Mouse (Mus musculus) forebrain, embryonic 16.5 days (tissue): ENCODE measurements around the gene Shisa6. TPM values are rescaled to one million over a fixed set of nuclear protein-coding genes. Genes with fewer than 3 reads are reported as not detected.

Experiments used
- ATAC-seq: fragments of 200-750 bp; cut with Nextera tagmentation; 2 replicates; pipeline ENCODE4 v1.8.0; 2017; ENCODE audit warnings: mild to moderate bottlenecking, moderate library complexity
- H3K27ac ChIP-seq: fragments of 300-500 bp; sonication (generic); 2 replicates; pipeline ENCODE4 v1.5.1; 2014; ENCODE audit warnings: low read length, control low read depth
- H3K27me3 ChIP-seq: fragments of 300-500 bp; sonication (generic); replicated peaks from 2 replicates; pipeline ENCODE4 v1.6.1; 2014; ENCODE audit warnings: low read length; ENCODE audit not compliant: control insufficient read depth, insufficient read depth
- H3K36me3 ChIP-seq: fragments of 300-500 bp; sonication (generic); 2 replicates; pipeline ENCODE4 v1.6.1; 2014; ENCODE audit not compliant: control insufficient read depth, insufficient read depth
- H3K4me1 ChIP-seq: fragments of 300-500 bp; sonication (generic); replicated peaks from 2 replicates; pipeline ENCODE4 v1.6.1; 2014; ENCODE audit warnings: low read length; ENCODE audit not compliant: control insufficient read depth, insufficient read depth
- H3K4me2 ChIP-seq: fragments of 300-500 bp; sonication (generic); 2 replicates; pipeline ENCODE4 v1.6.1; 2014; ENCODE audit warnings: mild to moderate bottlenecking, low read length, control low read depth
- H3K4me3 ChIP-seq: fragments of 300-500 bp; sonication (generic); replicated peaks from 2 replicates; pipeline ENCODE4 v1.5.1; 2014; ENCODE audit warnings: mild to moderate bottlenecking, low read length, control low read depth
- H3K9ac ChIP-seq: fragments of 300-500 bp; sonication (generic); replicated peaks from 2 replicates; pipeline ENCODE4 v1.6.1; 2014; ENCODE audit warnings: low read depth, low read length, control low read depth
- H3K9me3 ChIP-seq: fragments of 300-500 bp; sonication (generic); 2 replicates; pipeline ENCODE4 v1.6.1; 2016; ENCODE audit warnings: low read length; ENCODE audit not compliant: control insufficient read depth
- WGBS: fragments of 180-500 bp; shearing (Covaris S2); extraction: QIAGEN DNeasy Blood & Tissue Kit; methylation state at CpG from one replicate; pipeline ENCODE4 v1.1.7; 2014; 5-methylcytosine and 5-hydroxymethylcytosine counted together
- polyA plus RNA-seq: library from polyadenylated mRNA; unstranded; fragments of >200 nt; fragmentation: Nextera tagmentation; extraction: Ambion mirVana; gene quantifications from 2 replicates; pipeline ENCODE4 v1.2.1, GENCODE M21; 2015

Gene Shisa6
- polyA plus RNA-seq, 1 experiment from 2014 or later, result 1.7 TPM

DNA sequence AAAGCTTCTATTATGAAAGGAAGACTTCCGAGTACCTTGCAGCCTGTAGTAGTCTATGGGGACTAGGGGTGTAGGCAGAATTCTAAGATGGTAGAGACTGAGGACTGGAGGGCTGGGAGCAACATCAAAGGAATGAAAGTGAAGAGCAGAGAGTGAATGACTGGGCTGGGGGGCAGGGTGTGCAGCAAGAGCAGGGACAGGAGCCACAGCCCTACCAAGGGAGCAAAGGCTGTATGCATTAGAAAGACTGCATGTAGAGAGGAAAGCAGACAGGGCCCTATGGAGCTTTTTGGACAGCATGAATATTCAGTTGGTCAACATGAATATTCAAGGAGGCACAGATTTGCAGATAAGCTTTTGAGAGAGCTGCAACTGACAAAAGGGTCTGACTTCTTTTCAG is 221.4 kb downstream of the Shisa6 start:
- Histone ChIP-seq H3K36me3 (no peaks in the 10 kb centered on the region), H3K4me2 (no peak overlapping the region), H3K9me3 (no peaks in the 10 kb centered on the region), H3K27ac (no peak overlapping the region), H3K27me3 (no peaks in the 10 kb centered on the region), H3K4me1 (no peaks in the 10 kb centered on the region), H3K4me3 (no peak overlapping the region), H3K9ac (no peak overlapping the region)
- 79% methylated on average over 1 of the region's 1 CpGs for WGBS
- no peak for ATAC-seq

DNA sequence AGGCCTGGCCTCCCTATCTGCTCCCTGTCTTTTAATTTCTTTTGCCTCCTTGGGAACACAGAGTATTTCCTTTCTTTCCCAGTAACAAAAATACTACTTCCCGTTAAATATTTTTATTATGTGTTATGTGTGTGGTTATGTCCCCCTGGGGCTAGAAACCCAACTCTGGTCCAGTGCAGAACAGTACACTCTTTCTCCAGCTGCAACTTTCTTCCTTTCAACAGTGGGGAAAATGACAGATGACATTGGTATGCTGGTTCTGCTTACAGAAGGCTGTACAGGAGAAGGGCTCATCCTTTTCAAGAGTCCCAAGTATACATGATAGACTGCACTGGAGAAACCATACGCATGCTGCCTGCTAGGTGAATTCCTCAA is 251.1 kb downstream of the Shisa6 start:
- Histone ChIP-seq H3K36me3 (no peaks in the 10 kb centered on the region), H3K4me2 (no peak overlapping the region), H3K4me3 (no peak overlapping the region), H3K27ac (peak overlapping the region; percentile 72; the same call in 1 of the 2 replicates), H3K9me3 (no peaks in the 10 kb centered on the region), H3K27me3 (no peaks in the 10 kb centered on the region), H3K4me1 (peaks cover 17% of the 10 kb centered on the region), H3K9ac (no peak overlapping the region)
- no peak for ATAC-seq
- whole genome bisulfite sequencing, result 98% methylated on average over 2 of the region's 2 CpGs

DNA sequence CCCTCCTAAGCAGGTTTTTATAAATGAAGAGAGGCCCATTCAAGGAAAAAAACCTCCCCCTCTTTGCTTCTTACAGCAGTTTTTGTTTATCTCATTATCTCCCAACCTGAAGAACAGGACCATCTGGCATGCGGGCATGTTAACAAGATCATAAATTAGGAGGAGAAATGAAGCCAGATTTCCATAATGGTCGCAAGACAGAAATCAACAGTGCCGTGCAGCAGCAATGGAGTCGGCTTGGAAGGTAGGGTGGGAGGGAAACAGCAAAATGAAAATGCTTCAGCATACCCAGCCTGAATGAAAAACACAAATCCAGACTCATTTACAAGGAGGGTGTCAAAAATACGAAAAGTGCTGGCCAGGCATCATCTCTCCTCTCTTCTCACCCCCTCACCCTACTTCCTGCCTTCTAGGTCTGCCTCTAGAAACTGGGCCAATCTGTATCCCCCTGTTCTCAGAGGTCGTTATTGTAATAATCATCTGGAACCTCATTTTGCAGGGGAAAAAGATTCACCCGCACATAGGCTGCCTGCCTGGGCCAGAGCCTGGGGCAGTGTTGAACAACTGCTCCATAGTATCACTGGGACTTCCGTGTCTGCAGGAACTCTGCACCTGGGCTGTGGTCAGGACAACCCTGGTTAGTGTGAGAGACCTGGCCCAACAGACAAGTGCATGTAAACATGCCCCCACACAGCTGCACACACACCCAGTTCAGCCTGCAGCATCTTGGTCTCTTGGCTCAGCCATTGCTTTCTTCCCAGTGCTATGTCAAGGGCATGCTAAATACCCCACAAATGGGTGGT is 251.7 kb downstream of the Shisa6 start:
- Histone ChIP-seq H3K9ac (no peak overlapping the region), H3K4me2 (no peak overlapping the region), H3K36me3 (no peaks in the 10 kb centered on the region), H3K27ac (peak overlapping the region; percentile 72), H3K4me1 (peaks cover 17% of the 10 kb centered on the region), H3K4me3 (no peak overlapping the region), H3K27me3 (no peaks in the 10 kb centered on the region), H3K9me3 (no peaks in the 10 kb centered on the region)
- WGBS, result 29% methylated on average over 8 of the region's 8 CpGs
- peak; percentile 83 for ATAC-seq

DNA sequence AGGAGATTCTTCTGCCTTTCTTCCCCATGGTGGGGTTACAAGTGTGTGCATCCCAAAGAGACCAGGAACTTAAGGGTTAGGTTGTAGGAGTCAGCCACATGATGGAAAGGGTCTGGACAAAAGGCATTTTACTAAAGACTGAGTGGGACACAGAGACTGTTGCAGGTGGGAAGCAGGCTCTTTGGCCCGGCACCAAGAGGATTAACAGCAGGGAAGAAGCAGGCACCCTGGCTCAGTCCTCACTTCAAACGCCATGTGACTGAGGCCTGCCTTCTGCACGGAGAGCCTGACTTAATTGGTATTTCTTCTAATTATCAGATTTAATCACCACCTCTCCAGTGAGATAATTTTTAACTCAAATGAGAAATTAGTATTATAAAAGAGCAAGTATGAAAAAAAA is 258.7 kb downstream of the Shisa6 start:
- peak; percentile 66; the same call in 1 of the 2 replicates for ATAC-seq
- peaks cover 9% of the 10 kb centered on the region; the same call in 1 of the 2 replicates for H3K4me1 ChIP-seq
- H3K9ac ChIP-seq, result no peak overlapping the region
- no peaks in the 10 kb centered on the region for H3K9me3 ChIP-seq
- no peak overlapping the region for H3K4me3 ChIP-seq
- 0 out of 2 replicates have a peak overlapping the region, but pooled peaks have one; percentile 19 for H3K27ac ChIP-seq
- no peaks in the 10 kb centered on the region for H3K27me3 ChIP-seq
- H3K36me3 ChIP-seq, result no peaks in the 10 kb centered on the region
- 3% methylated on average over 3 of the region's 3 CpGs for WGBS
- no peak overlapping the region for H3K4me2 ChIP-seq

DNA sequence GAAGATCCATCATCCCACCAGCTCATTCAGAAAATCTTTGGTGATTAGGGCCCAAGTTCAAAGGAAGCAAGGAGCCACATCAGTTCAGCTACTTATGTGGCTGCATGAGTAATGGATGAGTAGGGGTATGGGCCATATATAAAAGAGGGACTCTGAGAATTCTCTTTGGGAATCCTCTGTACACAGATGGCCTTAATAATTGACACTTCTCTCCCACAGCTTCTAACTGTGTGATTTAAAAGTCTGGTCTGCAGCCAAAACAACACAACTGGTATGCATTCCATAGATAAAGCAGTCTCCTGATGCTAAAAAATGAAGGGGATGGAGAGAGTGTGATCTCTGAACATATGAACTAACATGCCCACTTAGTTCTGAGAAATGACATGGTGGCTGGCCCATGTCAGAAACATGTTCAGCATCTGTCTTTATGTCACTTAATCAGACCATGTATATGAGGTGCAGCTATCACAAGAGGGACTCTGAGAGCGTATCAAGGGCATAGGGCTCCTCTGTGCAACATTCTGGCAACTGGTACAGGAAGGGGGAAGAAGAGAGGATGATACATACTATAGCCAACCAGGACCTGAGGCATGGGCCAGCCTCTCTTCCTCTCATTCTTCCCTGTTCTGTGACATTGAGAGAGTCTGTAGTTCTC is 260.3 kb downstream of the Shisa6 start:
- H3K36me3 ChIP-seq, result no peaks in the 10 kb centered on the region
- H3K27me3 ChIP-seq, result no peaks in the 10 kb centered on the region
- H3K4me2 ChIP-seq, result no peak overlapping the region
- 71% methylated on average over 1 of the region's 1 CpGs for WGBS
- H3K4me1 ChIP-seq, result peaks cover 9% of the 10 kb centered on the region; the same call in 1 of the 2 replicates
- H3K9ac ChIP-seq, result no peak overlapping the region
- H3K4me3 ChIP-seq, result no peak overlapping the region
- no peak for ATAC-seq
- no peaks in the 10 kb centered on the region for H3K9me3 ChIP-seq
- H3K27ac ChIP-seq, result no peak overlapping the region

DNA sequence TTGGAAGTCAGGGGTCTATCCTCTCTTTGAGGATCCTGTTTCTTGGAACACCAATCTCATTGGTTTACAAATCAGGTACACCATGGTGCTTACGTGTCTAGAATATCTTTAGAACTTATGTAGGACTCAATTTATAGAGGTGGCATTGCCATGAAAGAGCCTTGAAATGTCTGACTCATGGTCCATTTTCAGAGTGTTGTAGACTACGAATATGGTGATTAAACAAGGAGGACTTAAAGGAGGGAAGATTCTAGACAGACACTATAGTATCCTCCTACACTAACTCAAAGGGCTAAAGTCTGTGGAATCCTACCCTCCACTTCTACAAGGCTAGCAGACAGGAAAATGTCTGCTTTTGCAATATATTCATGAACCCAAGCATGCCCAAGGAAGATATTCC is 265.6 kb downstream of the Shisa6 start:
- no peak overlapping the region for H3K9ac ChIP-seq
- no peaks in the 10 kb centered on the region for H3K36me3 ChIP-seq
- peaks cover under 1% of the 10 kb centered on the region; the same call in 1 of the 2 replicates for H3K4me1 ChIP-seq
- H3K4me3 ChIP-seq, result no peak overlapping the region
- ATAC-seq, result no peak
- H3K27ac ChIP-seq, result no peak overlapping the region
- no peaks in the 10 kb centered on the region for H3K9me3 ChIP-seq
- H3K27me3 ChIP-seq, result no peaks in the 10 kb centered on the region
- no peak overlapping the region for H3K4me2 ChIP-seq
- WGBS, result 90% methylated on average over 2 of the region's 2 CpGs

DNA sequence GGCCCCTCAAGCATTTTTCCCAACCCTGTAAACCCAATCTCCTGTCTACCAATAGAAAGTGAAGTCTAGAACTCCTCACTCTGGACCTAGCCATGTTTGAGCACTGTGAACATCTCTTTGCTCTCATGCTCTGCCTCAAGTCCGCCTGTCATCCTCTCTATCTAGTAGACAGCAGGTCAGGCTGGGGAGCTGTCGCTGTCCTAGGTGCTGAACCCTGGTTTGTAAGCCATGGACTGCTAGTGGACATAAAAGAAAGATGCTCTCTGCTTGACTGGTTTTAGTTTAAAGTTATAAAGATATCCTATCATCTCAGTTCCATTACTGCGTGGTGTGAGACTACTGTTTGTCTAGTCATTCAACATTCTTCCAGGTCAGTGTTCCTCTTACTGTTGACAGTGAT is 266.9 kb downstream of the Shisa6 start:
- H3K9ac ChIP-seq, result no peak overlapping the region
- no peak overlapping the region for H3K4me2 ChIP-seq
- no peaks in the 10 kb centered on the region for H3K4me1 ChIP-seq
- no peak for ATAC-seq
- no peaks in the 10 kb centered on the region for H3K36me3 ChIP-seq
- H3K27me3 ChIP-seq, result no peaks in the 10 kb centered on the region
- H3K9me3 ChIP-seq, result no peaks in the 10 kb centered on the region
- H3K4me3 ChIP-seq, result no peak overlapping the region
- no peak overlapping the region for H3K27ac ChIP-seq
- WGBS, result 23% methylated on average over 3 of the region's 3 CpGs

DNA sequence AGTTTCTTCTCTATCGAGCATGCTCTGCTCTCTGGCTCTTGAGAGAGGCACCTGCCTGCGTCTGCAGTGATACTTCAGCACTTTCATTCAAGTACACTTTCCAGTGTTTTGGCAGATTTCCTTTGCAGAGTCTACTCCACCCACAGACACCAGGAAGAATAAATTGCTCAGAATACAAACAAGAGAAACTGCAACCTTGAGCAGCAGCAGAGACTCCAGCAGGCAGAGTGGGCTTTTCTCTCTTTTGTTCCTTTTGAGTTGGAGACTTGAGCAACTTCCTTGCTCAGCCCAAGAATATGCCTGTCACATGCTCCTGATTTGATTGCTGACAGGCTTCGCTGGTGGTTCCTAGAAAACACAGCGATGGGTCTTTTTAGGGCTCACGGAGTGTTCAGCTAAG is 278.6 kb downstream of the Shisa6 start:
- Histone ChIP-seq H3K4me1 (0 out of 2 replicates have a peak, but pooled peaks cover 3% of the 10 kb centered on the region), H3K4me2 (no peak overlapping the region), H3K36me3 (no peaks in the 10 kb centered on the region), H3K9ac (no peak overlapping the region), H3K27ac (no peak overlapping the region), H3K9me3 (no peaks in the 10 kb centered on the region), H3K4me3 (no peak overlapping the region), H3K27me3 (no peaks in the 10 kb centered on the region)
- WGBS, result 51% methylated on average over 5 of the region's 5 CpGs
- no peak for ATAC-seq

DNA sequence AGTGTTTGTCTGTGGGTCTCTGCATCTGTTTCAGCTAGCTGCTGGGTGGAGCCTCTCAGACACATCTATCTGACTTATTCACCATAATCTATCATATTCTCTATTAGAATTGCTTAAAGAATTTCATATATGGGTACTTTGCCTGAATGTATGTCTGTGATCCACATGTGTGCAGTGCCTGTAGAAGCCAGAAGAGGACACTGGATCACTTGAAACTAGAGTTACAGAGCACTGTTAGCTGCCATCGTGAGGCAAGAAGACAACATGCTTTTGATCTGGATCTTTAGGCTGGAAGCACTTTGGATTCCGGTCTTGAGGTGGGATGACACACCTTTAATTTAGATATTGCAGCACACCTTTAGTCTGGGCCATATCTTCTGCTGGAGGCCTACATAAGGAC is 289.2 kb downstream of the Shisa6 start:
- Histone ChIP-seq H3K9ac (no peak overlapping the region), H3K27ac (no peak overlapping the region), H3K4me1 (no peaks in the 10 kb centered on the region), H3K27me3 (no peaks in the 10 kb centered on the region), H3K4me2 (no peak overlapping the region), H3K9me3 (no peaks in the 10 kb centered on the region), H3K36me3 (no peaks in the 10 kb centered on the region), H3K4me3 (no peak overlapping the region)
- ATAC-seq, result no peak
- WGBS, result 82% methylated on average over 2 of the region's 2 CpGs
